16 mouse cellular contexts compared by ENCODE assay signal in genomic region chr17:15248417-15248791, GRCm38 (mm10).
A peak's percentile ranks its signal among the peaks of the same experiment; 100 is the strongest.
DNase-seq lines count a peak whose midpoint lies in the region; ATAC-seq lines count a peak whose summit lies in the region.
"Had no signal": no experiment of that assay in that cellular context is flagged by ENCODE, and none has a peak within 500 bp of the region (broad histone marks: within the 10 kb centered on the region; RNA-seq: fewer than 3 reads in every experiment).

No protein-coding gene starts in this region.

- peak overlapping the region; percentile 91 for H3K27ac ChIP-seq in hindbrain, embryonic 10.5 days
- no peak overlapping the region for H3K27ac ChIP-seq in hindbrain, embryonic 16.5 days (ENCODE audit: low read depth, low read length)
- peak overlapping the region; percentile 65 for H3K27ac ChIP-seq in embryonic facial prominence, embryonic 11.5 days (replicated peaks; ENCODE audit: low read depth, low read length)
- H3K27ac ChIP-seq in hindbrain, embryonic 12.5 days, result peak overlapping the region; percentile 76
- peak overlapping the region; percentile 87 for H3K27ac ChIP-seq in midbrain, embryonic 13.5 days
- H3K27ac ChIP-seq: layer of hippocampus, adult 2 months had no signal

- WGBS in hindbrain, embryonic 10.5 days, result 4% methylated on average over 4 of the region's 4 CpGs
- WGBS in hindbrain, embryonic 16.5 days, result 21% methylated on average over 4 of the region's 4 CpGs
- WGBS in embryonic facial prominence, embryonic 11.5 days, result 12% methylated on average over 4 of the region's 4 CpGs
- WGBS in hindbrain, embryonic 12.5 days, result 9% methylated on average over 4 of the region's 4 CpGs
- WGBS in midbrain, embryonic 13.5 days, result 3% methylated on average over 4 of the region's 4 CpGs

- peaks cover 17% of the 10 kb centered on the region for H3K27me3 ChIP-seq in hindbrain, embryonic 10.5 days (ENCODE audit: insufficient read depth, poor library complexity, severe bottlenecking)
- H3K27me3 ChIP-seq in hindbrain, embryonic 16.5 days (replicated peaks; ENCODE audit: control insufficient read depth, insufficient read depth, low read length), result no peaks in the 10 kb centered on the region; the same call in 1 of the 2 replicates
- H3K27me3 ChIP-seq in embryonic facial prominence, embryonic 11.5 days (ENCODE audit: control insufficient read depth, insufficient read depth, low read length), result no peaks in the 10 kb centered on the region
- H3K27me3 ChIP-seq in hindbrain, embryonic 12.5 days, result no peaks in the 10 kb centered on the region; the same call in 1 of the 2 replicates
- H3K27me3 ChIP-seq in midbrain, embryonic 13.5 days, result no peaks in the 10 kb centered on the region

- H3K36me3 ChIP-seq in hindbrain, embryonic 10.5 days, result no peaks in the 10 kb centered on the region
- no peaks in the 10 kb centered on the region for H3K36me3 ChIP-seq in hindbrain, embryonic 16.5 days (ENCODE audit: control insufficient read depth, insufficient read depth, low read length)
- no peaks in the 10 kb centered on the region for H3K36me3 ChIP-seq in embryonic facial prominence, embryonic 11.5 days (replicated peaks; ENCODE audit: control insufficient read depth, insufficient read depth, low read depth, low read length)
- no peaks in the 10 kb centered on the region for H3K36me3 ChIP-seq in hindbrain, embryonic 12.5 days
- no peaks in the 10 kb centered on the region for H3K36me3 ChIP-seq in midbrain, embryonic 13.5 days

- no peak overlapping the region for H3K4me2 ChIP-seq in hindbrain, embryonic 16.5 days (ENCODE audit: low read length)
- no peak overlapping the region for H3K4me2 ChIP-seq in embryonic facial prominence, embryonic 11.5 days (ENCODE audit: low read depth, low read length)
- H3K4me2 ChIP-seq in hindbrain, embryonic 12.5 days (replicated peaks), result peak overlapping the region; percentile 42
- H3K4me2 ChIP-seq in midbrain, embryonic 13.5 days (replicated peaks), result peak overlapping the region; percentile 40; the same call in 1 of the 2 replicates

- no peak; the same call in 1 of the 2 replicates for ATAC-seq in hindbrain, embryonic 16.5 days
- ATAC-seq in embryonic facial prominence, embryonic 11.5 days (replicated peaks; ENCODE audit: insufficient number of reproducible peaks, low FRiP score, low TSS enrichment, low read depth), result peak; percentile 50
- ATAC-seq in hindbrain, embryonic 12.5 days (ENCODE audit: low FRiP score), result no peak
- ATAC-seq in midbrain, embryonic 13.5 days, result no peak; the same call in 1 of the 2 replicates
- no peak for ATAC-seq in erythroblast, adult 5-6 weeks (replicated peaks; ENCODE audit: low FRiP score, poor library complexity, severe bottlenecking)
- ATAC-seq: CD4-positive, CD25-positive, alpha-beta regulatory T cell, adult 4 months; inflammation-experienced regulatory T-cells, adult 6 months had no signal

- H3K4me1 ChIP-seq in hindbrain, embryonic 10.5 days (replicated peaks), result peaks cover 32% of the 10 kb centered on the region
- peaks cover 8% of the 10 kb centered on the region for H3K4me1 ChIP-seq in hindbrain, embryonic 16.5 days (ENCODE audit: control insufficient read depth, insufficient read depth, low read depth, low read length)
- H3K4me1 ChIP-seq in embryonic facial prominence, embryonic 11.5 days (ENCODE audit: control insufficient read depth, insufficient read depth, low read length), result no peaks in the 10 kb centered on the region
- peaks cover 18% of the 10 kb centered on the region for H3K4me1 ChIP-seq in hindbrain, embryonic 12.5 days
- H3K4me1 ChIP-seq in midbrain, embryonic 13.5 days (replicated peaks), result peaks cover 16% of the 10 kb centered on the region

- H3K9me3 ChIP-seq in hindbrain, embryonic 10.5 days, result no peaks in the 10 kb centered on the region
- no peaks in the 10 kb centered on the region for H3K9me3 ChIP-seq in hindbrain, embryonic 16.5 days (ENCODE audit: control insufficient read depth, low read length)
- no peaks in the 10 kb centered on the region for H3K9me3 ChIP-seq in embryonic facial prominence, embryonic 11.5 days (replicated peaks; ENCODE audit: control insufficient read depth, low read length)
- H3K9me3 ChIP-seq in hindbrain, embryonic 12.5 days (replicated peaks), result no peaks in the 10 kb centered on the region
- H3K9me3 ChIP-seq in midbrain, embryonic 13.5 days, result no peaks in the 10 kb centered on the region

- intact Hi-C loops in left cerebral cortex, postnatal 25 days (cut with DNase I), result no loop called here

- H3K9ac ChIP-seq in hindbrain, embryonic 16.5 days (ENCODE audit: low read depth, low read length), result no peak overlapping the region
- H3K9ac ChIP-seq in embryonic facial prominence, embryonic 11.5 days (replicated peaks; ENCODE audit: low read length), result no peak overlapping the region
- no peak overlapping the region for H3K9ac ChIP-seq in hindbrain, embryonic 12.5 days
- no peak overlapping the region; the same call in 1 of the 2 replicates for H3K9ac ChIP-seq in midbrain, embryonic 13.5 days (replicated peaks)

- no peak for DNase-seq in hindbrain, embryonic 10.5 days (ENCODE audit: low spot score)
- no peak for DNase-seq in embryonic facial prominence, embryonic 11.5 days (ENCODE audit: low spot score)
- no peak for DNase-seq in cerebellum, adult 8-10 months
- no peak for DNase-seq in left cerebral cortex, postnatal 25 days (ENCODE audit: low spot score in 2 of 2)
- DNase-seq: cerebellum, adult 9-10 months; heart, adult 18-20 months; lung, adult 2 months; spleen, adult 18-20 months; thymus, adult 18-20 months had no signal

- H3K4me3 ChIP-seq in hindbrain, embryonic 10.5 days, result peak overlapping the region; percentile 38
- no peak overlapping the region for H3K4me3 ChIP-seq in hindbrain, embryonic 16.5 days (ENCODE audit: low read length)
- H3K4me3 ChIP-seq in embryonic facial prominence, embryonic 11.5 days (ENCODE audit: low read depth, low read length), result no peak overlapping the region
- no peak overlapping the region for H3K4me3 ChIP-seq in hindbrain, embryonic 12.5 days
- no peak overlapping the region for H3K4me3 ChIP-seq in midbrain, embryonic 13.5 days (replicated peaks)
- H3K4me3 ChIP-seq: layer of hippocampus, adult 2 months had no signal

Comparison
In these comparisons a context has a peak if more than half of its experiments do, and no peak if none do; other contexts are left out.
1. H3K4me2 ChIP-seq: peak in hindbrain, embryonic 12.5 days (single experiment) and midbrain, embryonic 13.5 days (single experiment); none in hindbrain, embryonic 16.5 days (single experiment) and embryonic facial prominence, embryonic 11.5 days (single experiment).